Mouse (Mus musculus) limb, embryonic 14.5 days (tissue): ENCODE data around the gene Lpo. TPM values are rescaled to one million over a fixed set of nuclear protein-coding genes. Genes with fewer than 3 reads are reported as not detected.

Experiments
- ATAC-seq: fragments of 200-750 bp; cut with Nextera tagmentation; 2 replicates; pipeline ENCODE4 v1.8.0; 2017; ENCODE audit warnings: low read depth, moderate number of reproducible peaks, moderate TSS enrichment; ENCODE audit not compliant: low FRiP score
- DNase-seq: peaks from one replicate; pipeline ENCODE4 v3.0.0-alpha.2; 2015; ENCODE audit warnings: low spot score
- H3K27ac ChIP-seq: fragments of 300-500 bp; sonication (generic); replicated peaks from 2 replicates; pipeline ENCODE4 v1.5.1; 2014; ENCODE audit warnings: low read depth, mild to moderate bottlenecking, low read length, moderate library complexity, mixed read lengths
- H3K27me3 ChIP-seq: fragments of 300-500 bp; sonication (generic); 2 replicates; pipeline ENCODE4 v1.6.1; 2014; ENCODE audit warnings: low read length, mixed read lengths; ENCODE audit not compliant: control insufficient read depth, insufficient read depth
- H3K36me3 ChIP-seq: fragments of 300-500 bp; sonication (generic); 2 replicates; pipeline ENCODE4 v1.6.1; 2014; ENCODE audit warnings: mild to moderate bottlenecking, low read length, moderate library complexity, mixed read lengths; ENCODE audit not compliant: control insufficient read depth, insufficient read depth
- H3K4me1 ChIP-seq: fragments of 300-500 bp; sonication (generic); 2 replicates; pipeline ENCODE4 v1.6.1; 2014; ENCODE audit warnings: antibody characterized with exemption, low read length, mixed read lengths; ENCODE audit not compliant: control insufficient read depth, insufficient read depth
- H3K4me2 ChIP-seq: fragments of 300-500 bp; sonication (generic); replicated peaks from 2 replicates; pipeline ENCODE4 v1.6.1; 2014; ENCODE audit warnings: low read depth, mild to moderate bottlenecking, low read length, moderate library complexity; ENCODE audit not compliant: severe bottlenecking
- H3K4me3 ChIP-seq: fragments of 300-500 bp; sonication (generic); replicated peaks from 2 replicates; pipeline ENCODE4 v1.5.1; 2014; ENCODE audit warnings: low read length
- H3K9ac ChIP-seq: fragments of 300-500 bp; sonication (generic); 2 replicates; pipeline ENCODE4 v1.6.1; 2014; ENCODE audit warnings: mild to moderate bottlenecking, low read depth, low read length, moderate library complexity; ENCODE audit not compliant: severe bottlenecking
- H3K9me3 ChIP-seq: fragments of 300-500 bp; sonication (generic); 2 replicates; pipeline ENCODE4 v1.6.1; 2016; ENCODE audit warnings: low read length; ENCODE audit not compliant: control insufficient read depth
- POLR2A ChIP-seq: fragments of 200-500 bp; IDR thresholded peaks from 2 replicates; pipeline ENCODE4 v1.8.0; 2012; ENCODE audit warnings: inconsistent platforms, mild to moderate bottlenecking, moderate library complexity, borderline replicate concordance; ENCODE audit not compliant: insufficient read depth, insufficient read length; ENCODE audit errors: extremely low read depth
- WGBS: fragments of 180-500 bp; shearing (Covaris S2); extraction: QIAGEN DNeasy Blood & Tissue Kit; methylation state at CpG from one replicate; pipeline ENCODE4 v1.1.7; 2014; 5-methylcytosine and 5-hydroxymethylcytosine counted together
- polyA plus RNA-seq, 2 experiments: library from polyadenylated mRNA; depleted of rRNA in 1 of 2; stranded (reverse) in 1 of 2; unstranded in 1 of 2; fragments of >200 nt; fragmentation: Nextera tagmentation in 1 of 2; extraction: Ambion mirVana in 1 of 2; gene quantifications; 2 replicates each; pipeline versions ENCODE4 v1.2.1 to v1.2.3; 2012 to 2014

Lpo gene
- polyA plus RNA-seq, 2 experiments: 0.04 TPM; not detected in 1

GRCm38 (mm10) chr11:87860426-87860825, 32.3 kb upstream of the Lpo start:
- TF ChIP-seq POLR2A: no peak
- Histone ChIP-seq H3K9me3 (no peaks in the 10 kb centered on the region), H3K4me1 (no peaks in the 10 kb centered on the region), H3K9ac (no peak overlapping the region), H3K27ac (no peak overlapping the region), H3K27me3 (no peaks in the 10 kb centered on the region), H3K4me2 (no peak overlapping the region), H3K4me3 (no peak overlapping the region), H3K36me3 (peaks cover 55% of the 10 kb centered on the region)
- ATAC-seq (no peak), DNase-seq (no peak)
- WGBS: 86% methylated on average over 9 of the region's 9 CpGs

- H3K9ac ChIP-seq: no peak overlapping the region
- WGBS: 90% methylated on average over 11 of the region's 11 CpGs
- DNase-seq (no peak), ATAC-seq (no peak)
- H3K36me3 ChIP-seq: peaks cover 55% of the 10 kb centered on the region
- TF ChIP-seq POLR2A: no peak
- H3K27ac ChIP-seq: no peak overlapping the region
- H3K4me1 ChIP-seq: no peaks in the 10 kb centered on the region
- H3K9me3 ChIP-seq: no peaks in the 10 kb centered on the region
- H3K4me3 ChIP-seq: no peak overlapping the region
- H3K4me2 ChIP-seq: no peak overlapping the region
- no peaks in the 10 kb centered on the region for H3K27me3 ChIP-seq
Measured at GRCm38 (mm10) chr11:87859273-87859672, 31.2 kb upstream of the Lpo start.

GRCm38 (mm10) chr11:87854550-87854949, 26.5 kb upstream of the Lpo start:
- H3K27me3 ChIP-seq: no peaks in the 10 kb centered on the region
- WGBS: 91% methylated on average over 7 of the region's 7 CpGs
- no peak for TF ChIP-seq POLR2A
- no peak for ATAC-seq
- peaks cover 7% of the 10 kb centered on the region for H3K4me1 ChIP-seq
- no peak overlapping the region for H3K9ac ChIP-seq
- no peak overlapping the region for H3K4me3 ChIP-seq
- H3K9me3 ChIP-seq: no peaks in the 10 kb centered on the region
- H3K4me2 ChIP-seq: no peak overlapping the region
- peaks cover 29% of the 10 kb centered on the region for H3K36me3 ChIP-seq
- no peak for DNase-seq
- H3K27ac ChIP-seq: no peak overlapping the region

GRCm38 (mm10) chr11:87853597-87853954, 25.5 kb upstream of the Lpo start:
- no peak for TF ChIP-seq POLR2A
- 39% methylated on average over 8 of the region's 8 CpGs for WGBS
- H3K9ac ChIP-seq: peak overlapping the region; percentile 62
- peak overlapping the region; percentile 70 for H3K4me2 ChIP-seq
- DNase-seq: no peak
- ATAC-seq: no peak
- peak overlapping the region; percentile 63 for H3K4me3 ChIP-seq
- H3K4me1 ChIP-seq: peaks cover 7% of the 10 kb centered on the region
- no peaks in the 10 kb centered on the region for H3K27me3 ChIP-seq
- H3K27ac ChIP-seq: peak overlapping the region; percentile 38
- H3K9me3 ChIP-seq: no peaks in the 10 kb centered on the region
- H3K36me3 ChIP-seq: peaks cover 21% of the 10 kb centered on the region

- peak; percentile 52; the same call in 1 of the 2 replicates for TF ChIP-seq POLR2A
- H3K4me3 ChIP-seq: peak within 1 kb of the TSS; percentile 63
- H3K4me1 ChIP-seq: peaks cover 7% of the 10 kb centered on the region
- H3K27me3 ChIP-seq: no peaks in the 10 kb centered on the region
- 6% methylated on average over 40 of the region's 40 CpGs for WGBS
- H3K9me3 ChIP-seq: no peaks in the 10 kb centered on the region
- DNase-seq: peak; percentile 96
- peaks cover 15% of the 10 kb centered on the region for H3K36me3 ChIP-seq
- H3K9ac ChIP-seq: peak within 1 kb of the TSS; percentile 62
- ATAC-seq: peak; percentile 96
- peak within 1 kb of the TSS; percentile 70 for H3K4me2 ChIP-seq
- H3K27ac ChIP-seq: peak within 1 kb of the TSS; percentile 38
Measured at GRCm38 (mm10) chr11:87852690-87853596, 24.9 kb upstream of the Lpo start, which contains the start of gene Mks1. Mks1 (plus strand) TSS chr11:87853215.
